32 mouse cellular contexts compared by ENCODE assay signal in genomic region chr1:150472525-150472924, GRCm38 (mm10). TPM values are rescaled to one million over a fixed set of nuclear protein-coding genes. Genes with fewer than 3 reads are reported as not detected.
DNase-seq lines count a peak whose midpoint lies in the region; ATAC-seq lines count a peak whose summit lies in the region.
"Had no signal": no experiment of that assay in that cellular context is flagged by ENCODE, and none has a peak within 500 bp of the region (broad histone marks: within the 10 kb centered on the region; RNA-seq: fewer than 3 reads in every experiment).

No protein-coding gene starts in this region.

- H3K9ac ChIP-seq in lung, embryonic 16.5 days (ENCODE audit: low read length) = no peak overlapping the region
- H3K9ac ChIP-seq in liver, embryonic 11.5 days (ENCODE audit: low read depth, low read length) = no peak overlapping the region
- no peak overlapping the region for H3K9ac ChIP-seq in midbrain, embryonic 14.5 days (replicated peaks; ENCODE audit: low read length)
- H3K9ac ChIP-seq: embryonic facial prominence, embryonic 13.5 days; forebrain, embryonic 13.5 days; heart, embryonic 12.5 days; limb, embryonic 13.5 days; liver, embryonic 13.5 days; lung, embryonic 14.5 days had no signal

- H3K4me1 ChIP-seq in lung, embryonic 16.5 days (replicated peaks; ENCODE audit: control insufficient read depth, insufficient read depth, low read length) = no peaks in the 10 kb centered on the region
- H3K4me1 ChIP-seq in liver, embryonic 11.5 days (replicated peaks; ENCODE audit: control insufficient read depth, insufficient read depth, low read length) = no peaks in the 10 kb centered on the region
- H3K4me1 ChIP-seq in midbrain, embryonic 14.5 days (ENCODE audit: control insufficient read depth, insufficient read depth, low read length) = no peaks in the 10 kb centered on the region
- H3K4me1 ChIP-seq: embryonic facial prominence, embryonic 13.5 days; forebrain, embryonic 13.5 days; heart, embryonic 12.5 days; liver, embryonic 13.5 days had no signal

- no peak overlapping the region for H3K4me3 ChIP-seq in lung, embryonic 16.5 days (ENCODE audit: low read length)
- no peak overlapping the region for H3K4me3 ChIP-seq in liver, embryonic 11.5 days (ENCODE audit: low read depth, low read length)
- no peak overlapping the region for H3K4me3 ChIP-seq in midbrain, embryonic 14.5 days (replicated peaks; ENCODE audit: low read depth, low read length)
- H3K4me3 ChIP-seq: embryonic facial prominence, embryonic 13.5 days; erythroblast, embryonic 14.5 days; forebrain, embryonic 13.5 days; heart, embryonic 12.5 days; layer of hippocampus, adult 2 months; limb, embryonic 13.5 days; liver, embryonic 13.5 days had no signal

- no peak overlapping the region for H3K4me2 ChIP-seq in lung, embryonic 16.5 days (ENCODE audit: low read depth, low read length)
- H3K4me2 ChIP-seq in liver, embryonic 11.5 days = no peak overlapping the region
- H3K4me2 ChIP-seq in midbrain, embryonic 14.5 days (ENCODE audit: low read length) = no peak overlapping the region
- H3K4me2 ChIP-seq: embryonic facial prominence, embryonic 13.5 days; forebrain, embryonic 13.5 days; heart, embryonic 12.5 days; limb, embryonic 13.5 days; liver, embryonic 13.5 days; lung, embryonic 14.5 days; midbrain, embryonic 11.5 days had no signal

- DNase-seq in lung, postnatal 25 days (ENCODE audit: low spot score) = no peak
- peak; percentile 19 for DNase-seq in 3134 (ENCODE audit: extremely low read depth, insufficient read length, low spot score)
- DNase-seq in 3T3-L1 (ENCODE audit: low read depth, low spot score) = peak; percentile 65
- DNase-seq in adrenal gland, postnatal 36 days = peak; percentile 8 to 23
- no peak for DNase-seq in liver, embryonic 11.5 days (ENCODE audit: low spot score)
- DNase-seq in midbrain, embryonic 14.5 days = no peak
- DNase-seq in left cerebral cortex, postnatal 36 days (ENCODE audit: low spot score in 2 of 2) = no peak
- DNase-seq: cerebellum, adult 2 months; cerebellum, postnatal 25 days; embryo, embryonic 11 days; gastrocnemius, postnatal 10 days; heart, adult 18-20 months; heart, postnatal 10 days; kidney, adult 9 months; kidney, postnatal 14 days; layer of hippocampus, postnatal 36 days; liver, embryonic 13.5 days; lung, embryonic 14.5 days; right cerebral cortex, postnatal 14 days; thymus, adult 2 months had no signal

- peak; percentile 38; the same call in 1 of the 2 replicates for ATAC-seq in lung, embryonic 16.5 days (ENCODE audit: low read depth)
- no peak for ATAC-seq in liver, embryonic 11.5 days (replicated peaks; ENCODE audit: low FRiP score)
- ATAC-seq in midbrain, embryonic 14.5 days (ENCODE audit: low FRiP score, low TSS enrichment) = no peak
- ATAC-seq: CD4-positive, CD25-positive, alpha-beta regulatory T cell, adult 4 months; forebrain, embryonic 13.5 days; hindbrain, postnatal 0 days; intestine, embryonic 16.5 days had no signal

- H3K9me3 ChIP-seq in lung, embryonic 16.5 days (ENCODE audit: control insufficient read depth, low read length) = no peaks in the 10 kb centered on the region
- no peaks in the 10 kb centered on the region for H3K9me3 ChIP-seq in liver, embryonic 11.5 days (ENCODE audit: control insufficient read depth, low read length)
- H3K9me3 ChIP-seq in midbrain, embryonic 14.5 days (ENCODE audit: control insufficient read depth, low read length) = no peaks in the 10 kb centered on the region
- H3K9me3 ChIP-seq: embryonic facial prominence, embryonic 13.5 days; forebrain, embryonic 13.5 days; heart, embryonic 12.5 days; limb, embryonic 13.5 days had no signal

- no peaks in the 10 kb centered on the region for H3K27me3 ChIP-seq in lung, embryonic 16.5 days (ENCODE audit: control insufficient read depth, insufficient read depth, low read depth, low read length)
- no peaks in the 10 kb centered on the region for H3K27me3 ChIP-seq in liver, embryonic 11.5 days (replicated peaks; ENCODE audit: control insufficient read depth, insufficient read depth, low read length)
- no peaks in the 10 kb centered on the region for H3K27me3 ChIP-seq in midbrain, embryonic 14.5 days (ENCODE audit: control insufficient read depth, insufficient read depth, low read length)
- H3K27me3 ChIP-seq: embryonic facial prominence, embryonic 13.5 days; forebrain, embryonic 13.5 days; heart, embryonic 12.5 days; limb, embryonic 13.5 days; liver, embryonic 13.5 days had no signal

- intact Hi-C loops in left cerebral cortex, postnatal 36 days (cut with DNase I) = no loop called here

- no peaks in the 10 kb centered on the region for H3K36me3 ChIP-seq in lung, embryonic 16.5 days (ENCODE audit: control insufficient read depth, insufficient read depth, low read length)
- no peaks in the 10 kb centered on the region for H3K36me3 ChIP-seq in liver, embryonic 11.5 days (ENCODE audit: control insufficient read depth, insufficient read depth, low read length)
- no peaks in the 10 kb centered on the region for H3K36me3 ChIP-seq in midbrain, embryonic 14.5 days (ENCODE audit: control insufficient read depth, insufficient read depth, low read length)
- H3K36me3 ChIP-seq: embryonic facial prominence, embryonic 13.5 days; heart, embryonic 12.5 days; limb, embryonic 13.5 days; liver, embryonic 13.5 days had no signal

- WGBS in lung, embryonic 16.5 days = 68% methylated on average over 7 of the region's 7 CpGs
- WGBS in liver, embryonic 11.5 days = 84% methylated on average over 7 of the region's 7 CpGs
- 81% methylated on average over 7 of the region's 7 CpGs for WGBS in midbrain, embryonic 14.5 days

- no peak overlapping the region for H3K27ac ChIP-seq in lung, embryonic 16.5 days (ENCODE audit: low read length)
- H3K27ac ChIP-seq in liver, embryonic 11.5 days (ENCODE audit: low read depth, low read length) = no peak overlapping the region
- no peak overlapping the region for H3K27ac ChIP-seq in midbrain, embryonic 14.5 days (replicated peaks; ENCODE audit: low read depth, low read length)
- H3K27ac ChIP-seq: embryonic facial prominence, embryonic 13.5 days; forebrain, embryonic 13.5 days; hindbrain, postnatal 0 days; layer of hippocampus, adult 2 months; limb, embryonic 13.5 days; liver, embryonic 13.5 days had no signal

RNA-seq across cellular contexts. Expression of gene Prg4, which starts 6.6 kb away (rescaled TPM):
- polyA plus RNA-seq in lung, embryonic 16.5 days (2015; fragmentation: Nextera tagmentation; extraction: Ambion mirVana) = 0.31 and 0.48 TPM in 2 replicates
- total RNA-seq in adrenal gland, postnatal 36 days (2021) = 1 to 10 TPM; 5.0 to 5.1 TPM
- 0.38 and 0.45 TPM in 2 replicates for polyA plus RNA-seq in liver, embryonic 11.5 days (2014; fragmentation: Nextera tagmentation; extraction: Ambion mirVana)
- 0.74 and 0.87 TPM in 2 replicates for polyA plus RNA-seq in midbrain, embryonic 14.5 days (2014; fragmentation: Nextera tagmentation; extraction: Ambion mirVana)
- total RNA-seq in left cerebral cortex, postnatal 36 days (2021) = 1 to 10 TPM; 3.8 to 9.7 TPM
- total RNA-seq: megakaryocyte progenitor cell, adult 5-6 weeks had no signal
- polyA plus RNA-seq: erythroblast, embryonic 14.5 days had no signal

Comparison
In these comparisons a context has a peak if more than half of its experiments do, and no peak if none do; other contexts are left out.
1. DNase-seq: peak in 3134 (single experiment), 3T3-L1 (single experiment) and adrenal gland, postnatal 36 days (2 of 2); none in lung, postnatal 25 days (single experiment), liver, embryonic 11.5 days (single experiment), midbrain, embryonic 14.5 days (single experiment) and left cerebral cortex, postnatal 36 days (0 of 2).